Mouse (Mus musculus) midbrain, embryonic 11.5 days (tissue): ENCODE measurements around the gene Col6a6. TPM values are rescaled to one million over a fixed set of nuclear protein-coding genes. Genes with fewer than 3 reads are reported as not detected.

ENCODE experiments used
- ATAC-seq: fragments of 200-750 bp; cut with Nextera tagmentation; 2 replicates; pipeline ENCODE4 v1.8.0; 2017; ENCODE audit warnings: moderate TSS enrichment, moderate library complexity; ENCODE audit not compliant: low FRiP score
- DNase-seq: peaks from one replicate; pipeline ENCODE4 v3.0.0; 2015; ENCODE audit warnings: low spot score; ENCODE audit errors: missing footprints
- H3K27ac ChIP-seq: fragments of 300-500 bp; sonication (generic); 2 replicates; pipeline ENCODE4 v1.5.1; 2014; ENCODE audit warnings: low read depth, low read length
- H3K27me3 ChIP-seq: fragments of 300-500 bp; sonication (generic); 2 replicates; pipeline ENCODE4 v1.6.1; 2014; ENCODE audit warnings: mild to moderate bottlenecking, low read length, moderate library complexity, mixed read lengths; ENCODE audit not compliant: control insufficient read depth, insufficient read depth
- H3K36me3 ChIP-seq: fragments of 300-500 bp; sonication (generic); 2 replicates; pipeline ENCODE4 v1.6.1; 2014; ENCODE audit warnings: mild to moderate bottlenecking, low read length, moderate library complexity, mixed read lengths; ENCODE audit not compliant: control insufficient read depth, insufficient read depth
- H3K4me1 ChIP-seq: fragments of 300-500 bp; sonication (generic); 2 replicates; pipeline ENCODE4 v1.6.1; 2014; ENCODE audit warnings: low read length; ENCODE audit not compliant: control insufficient read depth, insufficient read depth
- H3K4me2 ChIP-seq: fragments of 300-500 bp; sonication (generic); 2 replicates; pipeline ENCODE4 v1.6.1; 2014; ENCODE audit warnings: mild to moderate bottlenecking, moderate library complexity
- H3K4me3 ChIP-seq: fragments of 300-500 bp; sonication (generic); 2 replicates; pipeline ENCODE4 v1.5.1; 2014; ENCODE audit warnings: low read depth, low read length
- H3K9ac ChIP-seq: fragments of 300-500 bp; sonication (generic); 2 replicates; pipeline ENCODE4 v1.6.1; 2014; ENCODE audit warnings: low read length
- H3K9me3 ChIP-seq: fragments of 300-500 bp; sonication (generic); 2 replicates; pipeline ENCODE4 v1.6.1; 2016; ENCODE audit warnings: low read length; ENCODE audit not compliant: control insufficient read depth
- WGBS: fragments of 180-500 bp; shearing (Covaris S2); extraction: QIAGEN DNeasy Blood & Tissue Kit; methylation state at CpG from one replicate; pipeline ENCODE4 v1.1.7; 2014; 5-methylcytosine and 5-hydroxymethylcytosine counted together
- polyA plus RNA-seq: library from polyadenylated mRNA; unstranded; fragments of >200 nt; fragmentation: Nextera tagmentation; extraction: Ambion mirVana; gene quantifications from 2 replicates; pipeline ENCODE4 v1.2.1, GENCODE M21; 2014

The Col6a6 gene
- 0.14 and 0.15 TPM in 2 replicates for polyA plus RNA-seq

GRCm38 (mm10) chr9:105827791-105828385 lies at the start of gene Col6a6:
Gene Col6a6 (minus strand): TSS chr9:105828160.
- H3K27ac ChIP-seq, result no peak within 1 kb of the TSS

GRCm38 (mm10) chr9:105876124-105876523 lies 48.2 kb upstream of the Col6a6 start:
- H3K27ac ChIP-seq, result no peak overlapping the region
- WGBS, result 90% methylated on average over 4 of the region's 4 CpGs
- no peaks in the 10 kb centered on the region for H3K4me1 ChIP-seq
- ATAC-seq (no peak), DNase-seq (no peak)
- no peak overlapping the region for H3K9ac ChIP-seq
- no peaks in the 10 kb centered on the region for H3K36me3 ChIP-seq
- no peak overlapping the region for H3K4me2 ChIP-seq
- no peak overlapping the region for H3K4me3 ChIP-seq
- H3K27me3 ChIP-seq, result no peaks in the 10 kb centered on the region
- H3K9me3 ChIP-seq, result no peaks in the 10 kb centered on the region

More at GRCm38 (mm10) chr9:105827791-105828385, at the start of gene Col6a6:
- Histone ChIP-seq H3K9me3 (no peaks in the 10 kb centered on the region), H3K4me2 (peak within 1 kb of the TSS; percentile 26; the same call in 1 of the 2 replicates), H3K9ac (no peak within 1 kb of the TSS), H3K4me3 (no peak within 1 kb of the TSS), H3K27me3 (no peaks in the 10 kb centered on the region; the same call in 1 of the 2 replicates), H3K4me1 (0 out of 2 replicates have a peak, but pooled peaks cover 2% of the 10 kb centered on the region), H3K36me3 (no peaks in the 10 kb centered on the region)
- DNase-seq (peak; percentile 85), ATAC-seq (no peak)
- WGBS, result 17% methylated on average over 20 of the region's 20 CpGs

- Histone ChIP-seq H3K27ac (no peak overlapping the region), H3K9ac (no peak overlapping the region), H3K27me3 (no peaks in the 10 kb centered on the region), H3K4me2 (no peak overlapping the region), H3K36me3 (no peaks in the 10 kb centered on the region), H3K4me1 (no peaks in the 10 kb centered on the region), H3K4me3 (no peak overlapping the region), H3K9me3 (no peaks in the 10 kb centered on the region)
- 81% methylated on average over 14 of the region's 14 CpGs for WGBS
- ATAC-seq (no peak), DNase-seq (no peak)
Measured at GRCm38 (mm10) chr9:105871643-105872042, 43.7 kb upstream of the Col6a6 start.

- Histone ChIP-seq H3K9ac (no peak overlapping the region), H3K9me3 (no peaks in the 10 kb centered on the region), H3K27ac (no peak overlapping the region), H3K36me3 (no peaks in the 10 kb centered on the region), H3K4me3 (no peak overlapping the region), H3K4me2 (no peak overlapping the region), H3K27me3 (no peaks in the 10 kb centered on the region), H3K4me1 (no peaks in the 10 kb centered on the region)
- 0 out of 2 replicates have a peak, but pooled peaks have one; percentile 19 for ATAC-seq
- DNase-seq, result peak; percentile 93
- 16% methylated on average over 6 of the region's 6 CpGs for WGBS
Measured at GRCm38 (mm10) chr9:105857773-105858172, 29.8 kb upstream of the Col6a6 start.

- no peak overlapping the region for H3K9ac ChIP-seq
- ATAC-seq (no peak), DNase-seq (no peak)
- 84% methylated on average over 1 of the region's 1 CpGs for WGBS
- H3K27me3 ChIP-seq, result no peaks in the 10 kb centered on the region
- no peaks in the 10 kb centered on the region for H3K4me1 ChIP-seq
- H3K27ac ChIP-seq, result no peak overlapping the region
- H3K4me2 ChIP-seq, result no peak overlapping the region
- no peaks in the 10 kb centered on the region for H3K36me3 ChIP-seq
- H3K9me3 ChIP-seq, result no peaks in the 10 kb centered on the region
- no peak overlapping the region for H3K4me3 ChIP-seq
Measured at GRCm38 (mm10) chr9:105852778-105853065, 24.8 kb upstream of the Col6a6 start.

GRCm38 (mm10) chr9:105852015-105852777 lies 24.2 kb upstream of the Col6a6 start:
- Histone ChIP-seq H3K4me3 (no peak overlapping the region), H3K9me3 (no peaks in the 10 kb centered on the region), H3K4me1 (no peaks in the 10 kb centered on the region), H3K27ac (no peak overlapping the region), H3K4me2 (no peak overlapping the region), H3K36me3 (no peaks in the 10 kb centered on the region), H3K27me3 (no peaks in the 10 kb centered on the region), H3K9ac (no peak overlapping the region)
- ATAC-seq (no peak), DNase-seq (no peak)
- WGBS, result 89% methylated on average over 14 of the region's 14 CpGs

GRCm38 (mm10) chr9:105851011-105851410 lies 23.1 kb upstream of the Col6a6 start:
- Histone ChIP-seq H3K9ac (no peak overlapping the region), H3K27me3 (no peaks in the 10 kb centered on the region), H3K4me2 (no peak overlapping the region), H3K36me3 (no peaks in the 10 kb centered on the region), H3K9me3 (no peaks in the 10 kb centered on the region), H3K4me1 (no peaks in the 10 kb centered on the region), H3K4me3 (no peak overlapping the region), H3K27ac (no peak overlapping the region)
- WGBS, result 87% methylated on average over 3 of the region's 3 CpGs
- DNase-seq, result no peak
- ATAC-seq, result no peak

GRCm38 (mm10) chr9:105848396-105848795 lies 20.4 kb upstream of the Col6a6 start:
- DNase-seq (no peak), ATAC-seq (no peak)
- Histone ChIP-seq H3K27ac (no peak overlapping the region), H3K27me3 (no peaks in the 10 kb centered on the region), H3K4me2 (no peak overlapping the region), H3K9ac (no peak overlapping the region), H3K4me3 (no peak overlapping the region), H3K4me1 (no peaks in the 10 kb centered on the region), H3K9me3 (no peaks in the 10 kb centered on the region), H3K36me3 (no peaks in the 10 kb centered on the region)
- WGBS, result 71% methylated on average over 4 of the region's 4 CpGs

GRCm38 (mm10) chr9:105847261-105847660 lies 19.3 kb upstream of the Col6a6 start:
- DNase-seq (no peak), ATAC-seq (no peak)
- Histone ChIP-seq H3K9ac (no peak overlapping the region), H3K4me1 (no peaks in the 10 kb centered on the region), H3K9me3 (no peaks in the 10 kb centered on the region), H3K4me2 (no peak overlapping the region), H3K36me3 (no peaks in the 10 kb centered on the region), H3K27me3 (no peaks in the 10 kb centered on the region), H3K4me3 (no peak overlapping the region), H3K27ac (no peak overlapping the region)
- WGBS, result 96% methylated on average over 5 of the region's 5 CpGs
